Comparison of ENCODE assay signal across 30 mouse cellular contexts in genomic region chr8:22259531-22259930, GRCm38 (mm10). TPM values are rescaled to one million over a fixed set of nuclear protein-coding genes. Genes with fewer than 3 reads are reported as not detected.
DNase-seq lines count a peak whose midpoint lies in the region; ATAC-seq and TF ChIP-seq lines count a peak whose summit lies in the region.
"Had no signal": no experiment of that assay in that cellular context is flagged by ENCODE, and none has a peak within 500 bp of the region (broad histone marks: within the 10 kb centered on the region; RNA-seq: fewer than 3 reads in every experiment).

No protein-coding gene starts in this region.

- peak; percentile 25 for DNase-seq in embryonic facial prominence, embryonic 11.5 days (ENCODE audit: low spot score)
- no peak for DNase-seq in embryonic facial prominence, embryonic 10.5 days (ENCODE audit: low spot score)
- no peak for DNase-seq in layer of hippocampus, adult 2 months (ENCODE audit: low spot score in 2 of 2)
- DNase-seq in layer of hippocampus, postnatal 25 days (ENCODE audit: extremely low spot score in 1 of 2, low spot score in 1 of 2) = no peak
- DNase-seq in R1 (ENCODE audit: low read depth, low spot score) = peak; percentile 16
- no peak for DNase-seq in Muller cell, postnatal 12 days (ENCODE audit: inconsistent ontology term)
- DNase-seq in urinary bladder, postnatal 10 days (ENCODE audit: low spot score) = no peak
- DNase-seq: cerebellum, adult 18-20 months; cerebellum, postnatal 25 days; liver; midbrain, embryonic 14.5 days; right cerebral cortex, postnatal 14 days; thymus, adult 2 months had no signal

- H3K9me3 ChIP-seq in embryonic facial prominence, embryonic 11.5 days (replicated peaks; ENCODE audit: control insufficient read depth, low read length) = no peaks in the 10 kb centered on the region
- no peaks in the 10 kb centered on the region; the same call in 1 of the 2 replicates for H3K9me3 ChIP-seq in embryonic facial prominence, embryonic 10.5 days
- H3K9me3 ChIP-seq in limb, embryonic 15.5 days = no peaks in the 10 kb centered on the region
- H3K9me3 ChIP-seq: forebrain, embryonic 15.5 days; heart, embryonic 10.5 days; neural tube, embryonic 13.5 days had no signal

- 0 out of 2 replicates have a peak, but pooled peaks have one; percentile 42 for ATAC-seq in embryonic facial prominence, embryonic 11.5 days (replicated peaks; ENCODE audit: insufficient number of reproducible peaks, low FRiP score, low TSS enrichment, low read depth)
- 0 out of 2 replicates have a peak, but pooled peaks have one; percentile 41 for ATAC-seq in limb, embryonic 15.5 days (ENCODE audit: insufficient number of reproducible peaks, low FRiP score, low TSS enrichment, low read depth)
- ATAC-seq: forebrain, embryonic 15.5 days; hindbrain, embryonic 16.5 days; intestine, postnatal 0 days had no signal

- no peak overlapping the region for H3K27ac ChIP-seq in embryonic facial prominence, embryonic 11.5 days (replicated peaks; ENCODE audit: low read depth, low read length)
- H3K27ac ChIP-seq in embryonic facial prominence, embryonic 10.5 days (replicated peaks) = no peak overlapping the region
- H3K27ac ChIP-seq in layer of hippocampus, adult 2 months = peak overlapping the region; percentile 32; the same call in 1 of the 2 replicates
- H3K27ac ChIP-seq in limb, embryonic 15.5 days = no peak overlapping the region
- H3K27ac ChIP-seq: forebrain, embryonic 15.5 days; neural tube, embryonic 13.5 days had no signal

- H3K27me3 ChIP-seq in embryonic facial prominence, embryonic 11.5 days (ENCODE audit: control insufficient read depth, insufficient read depth, low read length) = no peaks in the 10 kb centered on the region
- H3K27me3 ChIP-seq in embryonic facial prominence, embryonic 10.5 days (replicated peaks; ENCODE audit: low read depth, poor library complexity, severe bottlenecking) = no peaks in the 10 kb centered on the region
- no peaks in the 10 kb centered on the region for H3K27me3 ChIP-seq in limb, embryonic 15.5 days
- H3K27me3 ChIP-seq: forebrain, embryonic 15.5 days; neural tube, embryonic 13.5 days had no signal

- no peak for TF ChIP-seq CTCF in layer of hippocampus, adult 2 months (conservative IDR thresholded peaks at IDR 0.05)

- no peak overlapping the region for H3K4me3 ChIP-seq in embryonic facial prominence, embryonic 11.5 days (ENCODE audit: low read depth, low read length)
- no peak overlapping the region for H3K4me3 ChIP-seq in embryonic facial prominence, embryonic 10.5 days
- H3K4me3 ChIP-seq in layer of hippocampus, adult 2 months = no peak overlapping the region
- H3K4me3 ChIP-seq in limb, embryonic 15.5 days = no peak overlapping the region
- H3K4me3 ChIP-seq: forebrain, embryonic 15.5 days; neural tube, embryonic 13.5 days had no signal

- no peaks in the 10 kb centered on the region for H3K36me3 ChIP-seq in embryonic facial prominence, embryonic 11.5 days (replicated peaks; ENCODE audit: control insufficient read depth, insufficient read depth, low read depth, low read length)
- H3K36me3 ChIP-seq in embryonic facial prominence, embryonic 10.5 days (replicated peaks) = peaks cover 8% of the 10 kb centered on the region
- H3K36me3 ChIP-seq in limb, embryonic 15.5 days = peaks cover 7% of the 10 kb centered on the region; the same call in 1 of the 2 replicates
- H3K36me3 ChIP-seq: forebrain, embryonic 15.5 days had no signal

- H3K9ac ChIP-seq in embryonic facial prominence, embryonic 11.5 days (replicated peaks; ENCODE audit: low read length) = no peak overlapping the region
- H3K9ac ChIP-seq in limb, embryonic 15.5 days = no peak overlapping the region
- H3K9ac ChIP-seq: forebrain, embryonic 15.5 days; neural tube, embryonic 13.5 days had no signal

- H3K4me1 ChIP-seq in embryonic facial prominence, embryonic 11.5 days (ENCODE audit: control insufficient read depth, insufficient read depth, low read length) = no peaks in the 10 kb centered on the region
- no peaks in the 10 kb centered on the region for H3K4me1 ChIP-seq in embryonic facial prominence, embryonic 10.5 days
- H3K4me1 ChIP-seq in limb, embryonic 15.5 days = 0 out of 2 replicates have a peak, but pooled peaks cover 4% of the 10 kb centered on the region
- H3K4me1 ChIP-seq: forebrain, embryonic 15.5 days; neural tube, embryonic 13.5 days had no signal

- no peak overlapping the region for H3K4me2 ChIP-seq in embryonic facial prominence, embryonic 11.5 days (ENCODE audit: low read depth, low read length)
- no peak overlapping the region for H3K4me2 ChIP-seq in limb, embryonic 15.5 days
- H3K4me2 ChIP-seq: forebrain, embryonic 15.5 days; neural tube, embryonic 13.5 days had no signal

- WGBS in embryonic facial prominence, embryonic 11.5 days = 76% methylated on average over 12 of the region's 12 CpGs
- WGBS in embryonic facial prominence, embryonic 10.5 days = 77% methylated on average over 12 of the region's 12 CpGs
- 62% methylated on average over 12 of the region's 12 CpGs for WGBS in limb, embryonic 15.5 days

RNA-seq across cellular contexts. Expression of gene Tpte, which starts 23.7 kb away (rescaled TPM):
- polyA plus RNA-seq in embryonic facial prominence, embryonic 11.5 days (2014; fragmentation: Nextera tagmentation; extraction: Ambion mirVana) = not detected in 2 replicates
- not detected in 2 replicates for polyA plus RNA-seq in embryonic facial prominence, embryonic 10.5 days (2016; fragmentation: Nextera tagmentation; extraction: Ambion mirVana)
- total RNA-seq in layer of hippocampus, adult 2 months (2021) = not detected
- not detected for total RNA-seq in layer of hippocampus, postnatal 25 days (2021)
- not detected in 2 replicates for polyA plus RNA-seq in limb, embryonic 15.5 days (2015; fragmentation: Nextera tagmentation; extraction: Ambion mirVana)
- total RNA-seq: adrenal gland, postnatal 4 days; ES-E14; gastrocnemius, postnatal 4 days; heart, postnatal 4 days; layer of hippocampus, postnatal 10 days; left cerebral cortex, postnatal 14 days; megakaryocyte, adult 5-6 weeks had no signal
- polyA plus RNA-seq: forebrain, embryonic 15.5 days; heart, embryonic 10.5 days; hindbrain, embryonic 16.5 days; liver, embryonic 16.5 days; midbrain, embryonic 14.5 days; neural tube, embryonic 13.5 days; spleen, adult 2 months; stomach, embryonic 14.5 days; thymus, adult 2 months; urinary bladder, adult 2 months had no signal

RNA-seq across cellular contexts. Expression of gene Thsd1, which starts 32.4 kb away (rescaled TPM):
- 10.4 and 11.0 TPM in 2 replicates for polyA plus RNA-seq in embryonic facial prominence, embryonic 11.5 days (2014; fragmentation: Nextera tagmentation; extraction: Ambion mirVana)
- polyA plus RNA-seq in embryonic facial prominence, embryonic 10.5 days (2016; fragmentation: Nextera tagmentation; extraction: Ambion mirVana) = 9.8 and 10.5 TPM in 2 replicates
- 1 to 10 TPM; 3.0 to 3.4 TPM for total RNA-seq in layer of hippocampus, adult 2 months (2021)
- 1 to 10 TPM; 3.7 to 4.1 TPM for total RNA-seq in layer of hippocampus, postnatal 25 days (2021)
- polyA plus RNA-seq in limb, embryonic 15.5 days (2015; fragmentation: Nextera tagmentation; extraction: Ambion mirVana) = 16.1 and 17.5 TPM in 2 replicates

Comparison
In these comparisons a context has a peak if more than half of its experiments do, and no peak if none do; other contexts are left out.
1. DNase-seq: peak in embryonic facial prominence, embryonic 11.5 days (single experiment) and R1 (single experiment); none in embryonic facial prominence, embryonic 10.5 days (single experiment), layer of hippocampus, adult 2 months (0 of 2), layer of hippocampus, postnatal 25 days (0 of 2), Muller cell, postnatal 12 days (single experiment) and urinary bladder, postnatal 10 days (single experiment).